Mouse (Mus musculus) embryonic facial prominence, embryonic 14.5 days (tissue): ENCODE results near the gene Psmd14. TPM values are rescaled to one million over a fixed set of nuclear protein-coding genes. Genes with fewer than 3 reads are reported as not detected.

Experiments
- ATAC-seq: fragments of 200-750 bp; cut with Nextera tagmentation; 2 replicates; pipeline ENCODE4 v1.8.0; 2017; ENCODE audit warnings: low read depth, moderate number of reproducible peaks, moderate TSS enrichment
- DNase-seq: peaks from one replicate; pipeline ENCODE4 v3.0.0-alpha.2; 2015; ENCODE audit warnings: low spot score
- H3K27ac ChIP-seq: fragments of 300-500 bp; sonication (generic); replicated peaks from 2 replicates; pipeline ENCODE4 v1.5.1; 2014; ENCODE audit warnings: low read depth, mild to moderate bottlenecking, low read length, moderate library complexity
- H3K27me3 ChIP-seq: fragments of 300-500 bp; sonication (generic); replicated peaks from 2 replicates; pipeline ENCODE4 v1.6.1; 2014; ENCODE audit warnings: low read length; ENCODE audit not compliant: control insufficient read depth, insufficient read depth
- H3K36me3 ChIP-seq: fragments of 300-500 bp; sonication (generic); 2 replicates; pipeline ENCODE4 v1.6.1; 2014; ENCODE audit warnings: low read length, mixed read lengths; ENCODE audit not compliant: control insufficient read depth, insufficient read depth
- H3K4me1 ChIP-seq: fragments of 300-500 bp; sonication (generic); 2 replicates; pipeline ENCODE4 v1.6.1; 2014; ENCODE audit warnings: antibody characterized with exemption, low read length; ENCODE audit not compliant: control insufficient read depth, insufficient read depth
- H3K4me2 ChIP-seq: fragments of 300-500 bp; sonication (generic); 2 replicates; pipeline ENCODE4 v1.6.1; 2014; ENCODE audit warnings: low read depth, mild to moderate bottlenecking, low read length, moderate library complexity, mixed read lengths
- H3K4me3 ChIP-seq: fragments of 300-500 bp; sonication (generic); 2 replicates; pipeline ENCODE4 v1.5.1; 2014; ENCODE audit warnings: low read depth, mild to moderate bottlenecking, low read length
- H3K9ac ChIP-seq: fragments of 300-500 bp; sonication (generic); 2 replicates; pipeline ENCODE4 v1.6.1; 2014; ENCODE audit warnings: low read depth, mild to moderate bottlenecking, low read length, moderate library complexity, mixed read lengths
- H3K9me3 ChIP-seq: fragments of 300-500 bp; sonication (generic); 2 replicates; pipeline ENCODE4 v1.6.1; 2016; ENCODE audit warnings: low read length; ENCODE audit not compliant: control insufficient read depth
- WGBS: fragments of 180-500 bp; shearing (Covaris S2); extraction: QIAGEN DNeasy Blood & Tissue Kit; methylation state at CpG from one replicate; pipeline ENCODE4 v1.1.7; 2014; 5-methylcytosine and 5-hydroxymethylcytosine counted together
- polyA plus RNA-seq: library from polyadenylated mRNA; unstranded; fragments of >200 nt; fragmentation: Nextera tagmentation; extraction: Ambion mirVana; gene quantifications from 2 replicates; pipeline ENCODE4 v1.2.1, GENCODE M21; 2014

Gene Psmd14
- polyA plus RNA-seq, 1 experiment from 2014 or later, result 167 TPM

- no peak for DNase-seq
- H3K9me3 ChIP-seq, result no peaks in the 10 kb centered on the region
- H3K4me1 ChIP-seq, result no peaks in the 10 kb centered on the region
- WGBS, result 90% methylated on average over 1 of the region's 1 CpGs
- no peak for ATAC-seq
- no peaks in the 10 kb centered on the region for H3K36me3 ChIP-seq
- no peak overlapping the region for H3K4me2 ChIP-seq
- H3K9ac ChIP-seq, result no peak overlapping the region
- no peak overlapping the region for H3K4me3 ChIP-seq
- no peak overlapping the region for H3K27ac ChIP-seq
- no peaks in the 10 kb centered on the region for H3K27me3 ChIP-seq
Observed at GRCm38 (mm10) chr2:61750702-61751101, 39.2 kb downstream of the Psmd14 start.

- Histone ChIP-seq H3K4me3 (no peak overlapping the region), H3K4me2 (no peak overlapping the region), H3K4me1 (no peaks in the 10 kb centered on the region), H3K36me3 (no peaks in the 10 kb centered on the region), H3K9ac (no peak overlapping the region), H3K27me3 (no peaks in the 10 kb centered on the region), H3K9me3 (no peaks in the 10 kb centered on the region), H3K27ac (no peak overlapping the region)
- 52% methylated on average over 2 of the region's 2 CpGs for WGBS
- ATAC-seq (no peak), DNase-seq (no peak)
Observed at GRCm38 (mm10) chr2:61751286-61751685, 39.8 kb downstream of the Psmd14 start.

- no peak for DNase-seq
- H3K4me3 ChIP-seq, result no peak overlapping the region
- H3K4me2 ChIP-seq, result no peak overlapping the region
- no peak for ATAC-seq
- no peaks in the 10 kb centered on the region for H3K9me3 ChIP-seq
- H3K27ac ChIP-seq, result no peak overlapping the region
- no peak overlapping the region for H3K9ac ChIP-seq
- H3K36me3 ChIP-seq, result no peaks in the 10 kb centered on the region
- H3K27me3 ChIP-seq, result no peaks in the 10 kb centered on the region
- H3K4me1 ChIP-seq, result no peaks in the 10 kb centered on the region
Observed at GRCm38 (mm10) chr2:61752362-61752761, 40.9 kb downstream of the Psmd14 start.

GRCm38 (mm10) chr2:61754989-61755388 lies 43.5 kb downstream of the Psmd14 start:
- no peaks in the 10 kb centered on the region for H3K9me3 ChIP-seq
- no peak overlapping the region for H3K27ac ChIP-seq
- H3K4me2 ChIP-seq, result no peak overlapping the region
- no peaks in the 10 kb centered on the region for H3K4me1 ChIP-seq
- ATAC-seq (no peak), DNase-seq (no peak)
- no peak overlapping the region for H3K4me3 ChIP-seq
- H3K9ac ChIP-seq, result no peak overlapping the region
- H3K27me3 ChIP-seq, result no peaks in the 10 kb centered on the region
- no peaks in the 10 kb centered on the region for H3K36me3 ChIP-seq

GRCm38 (mm10) chr2:61759234-61759855 lies 47.9 kb downstream of the Psmd14 start:
- no peak for DNase-seq
- no peaks in the 10 kb centered on the region for H3K4me1 ChIP-seq
- WGBS, result 85% methylated on average over 5 of the region's 5 CpGs
- H3K27me3 ChIP-seq, result no peaks in the 10 kb centered on the region
- no peak overlapping the region for H3K4me3 ChIP-seq
- no peak overlapping the region for H3K27ac ChIP-seq
- no peak overlapping the region for H3K4me2 ChIP-seq
- no peak overlapping the region for H3K9ac ChIP-seq
- H3K9me3 ChIP-seq, result no peaks in the 10 kb centered on the region
- ATAC-seq, result no peak
- H3K36me3 ChIP-seq, result 0 out of 2 replicates have a peak, but pooled peaks cover 2% of the 10 kb centered on the region

GRCm38 (mm10) chr2:61760044-61760443 lies 48.5 kb downstream of the Psmd14 start:
- H3K27ac ChIP-seq, result no peak overlapping the region
- no peak overlapping the region for H3K4me2 ChIP-seq
- H3K9ac ChIP-seq, result no peak overlapping the region
- 83% methylated on average over 3 of the region's 3 CpGs for WGBS
- no peaks in the 10 kb centered on the region for H3K4me1 ChIP-seq
- DNase-seq, result no peak
- no peaks in the 10 kb centered on the region for H3K9me3 ChIP-seq
- no peak for ATAC-seq
- no peaks in the 10 kb centered on the region for H3K27me3 ChIP-seq
- H3K36me3 ChIP-seq, result peaks cover 7% of the 10 kb centered on the region; the same call in 1 of the 2 replicates
- no peak overlapping the region for H3K4me3 ChIP-seq

GRCm38 (mm10) chr2:61764470-61765105 lies 53.1 kb downstream of the Psmd14 start:
- no peaks in the 10 kb centered on the region for H3K9me3 ChIP-seq
- no peak for ATAC-seq
- 81% methylated on average over 6 of the region's 6 CpGs for WGBS

GRCm38 (mm10) chr2:61765526-61765925 lies 54.0 kb downstream of the Psmd14 start:
- ATAC-seq, result no peak
- Histone ChIP-seq H3K9me3 (no peaks in the 10 kb centered on the region), H3K4me1 (no peaks in the 10 kb centered on the region), H3K36me3 (peaks cover 7% of the 10 kb centered on the region; the same call in 1 of the 2 replicates), H3K27ac (no peak overlapping the region), H3K27me3 (no peaks in the 10 kb centered on the region), H3K4me2 (no peak overlapping the region), H3K9ac (no peak overlapping the region), H3K4me3 (no peak overlapping the region)
- 79% methylated on average over 4 of the region's 4 CpGs for WGBS
- DNase-seq, result no peak

More at GRCm38 (mm10) chr2:61764470-61765105, 53.1 kb downstream of the Psmd14 start:
- Histone ChIP-seq H3K4me1 (no peaks in the 10 kb centered on the region), H3K36me3 (peaks cover 7% of the 10 kb centered on the region; the same call in 1 of the 2 replicates), H3K27me3 (no peaks in the 10 kb centered on the region), H3K27ac (no peak overlapping the region), H3K9ac (no peak overlapping the region), H3K4me3 (no peak overlapping the region), H3K4me2 (no peak overlapping the region)
- DNase-seq, result no peak

GRCm38 (mm10) chr2:61780794-61781193 lies 69.3 kb downstream of the Psmd14 start:
- H3K4me2 ChIP-seq, result no peak overlapping the region
- H3K36me3 ChIP-seq, result peaks cover 19% of the 10 kb centered on the region
- no peaks in the 10 kb centered on the region for H3K9me3 ChIP-seq
- H3K4me1 ChIP-seq, result no peaks in the 10 kb centered on the region
- no peaks in the 10 kb centered on the region for H3K27me3 ChIP-seq
- DNase-seq (no peak), ATAC-seq (no peak)
- no peak overlapping the region for H3K27ac ChIP-seq
- no peak overlapping the region for H3K4me3 ChIP-seq
- H3K9ac ChIP-seq, result no peak overlapping the region
